Mouse (Mus musculus): ENCODE results near the gene Hist1h4h.
"Not testable (repeated sequence)": the region's sequence is repeated elsewhere in the genome, so short reads cannot be mapped to it uniquely, and the experiment has no call there.

Gene Hist1h4h

DNA sequence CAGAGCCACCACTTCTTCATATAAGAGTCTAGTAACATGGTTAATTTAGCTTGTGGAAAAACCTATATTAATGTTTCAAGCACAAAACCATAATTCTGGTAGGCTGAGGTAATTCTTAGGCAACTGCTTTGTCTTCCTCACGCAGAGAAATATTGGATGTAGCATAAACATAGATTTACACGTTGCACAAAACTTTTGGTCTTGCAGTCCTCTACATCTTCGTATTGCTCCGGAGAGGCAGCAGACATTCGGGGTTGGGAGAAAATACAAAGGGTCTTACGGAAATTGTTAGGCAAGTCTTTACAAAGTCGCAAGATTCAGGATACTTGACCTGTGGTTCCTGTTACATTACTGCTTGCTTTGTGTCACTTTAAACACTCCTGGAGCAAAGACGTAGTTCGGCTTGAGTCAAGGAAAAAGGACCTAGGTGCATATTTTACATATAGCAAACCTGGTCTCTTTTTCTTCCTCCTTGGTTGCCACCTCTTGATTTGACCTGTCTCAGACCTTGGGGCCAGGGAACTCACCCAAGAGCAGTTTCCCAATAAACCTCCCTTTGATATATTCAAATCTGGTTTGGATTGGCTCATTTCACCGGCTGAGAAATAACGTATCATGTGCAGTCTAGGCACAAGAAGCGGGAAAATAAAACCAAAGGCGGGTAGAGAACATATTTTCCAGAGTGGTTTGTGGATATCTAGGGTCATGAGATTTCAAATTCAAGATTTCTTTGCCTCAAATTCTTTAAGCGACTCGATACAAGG, 3.7 kb downstream of the Hist1h4h start:
- no peak for DNase-seq (ENCODE audit: extremely low spot score)

DNA sequence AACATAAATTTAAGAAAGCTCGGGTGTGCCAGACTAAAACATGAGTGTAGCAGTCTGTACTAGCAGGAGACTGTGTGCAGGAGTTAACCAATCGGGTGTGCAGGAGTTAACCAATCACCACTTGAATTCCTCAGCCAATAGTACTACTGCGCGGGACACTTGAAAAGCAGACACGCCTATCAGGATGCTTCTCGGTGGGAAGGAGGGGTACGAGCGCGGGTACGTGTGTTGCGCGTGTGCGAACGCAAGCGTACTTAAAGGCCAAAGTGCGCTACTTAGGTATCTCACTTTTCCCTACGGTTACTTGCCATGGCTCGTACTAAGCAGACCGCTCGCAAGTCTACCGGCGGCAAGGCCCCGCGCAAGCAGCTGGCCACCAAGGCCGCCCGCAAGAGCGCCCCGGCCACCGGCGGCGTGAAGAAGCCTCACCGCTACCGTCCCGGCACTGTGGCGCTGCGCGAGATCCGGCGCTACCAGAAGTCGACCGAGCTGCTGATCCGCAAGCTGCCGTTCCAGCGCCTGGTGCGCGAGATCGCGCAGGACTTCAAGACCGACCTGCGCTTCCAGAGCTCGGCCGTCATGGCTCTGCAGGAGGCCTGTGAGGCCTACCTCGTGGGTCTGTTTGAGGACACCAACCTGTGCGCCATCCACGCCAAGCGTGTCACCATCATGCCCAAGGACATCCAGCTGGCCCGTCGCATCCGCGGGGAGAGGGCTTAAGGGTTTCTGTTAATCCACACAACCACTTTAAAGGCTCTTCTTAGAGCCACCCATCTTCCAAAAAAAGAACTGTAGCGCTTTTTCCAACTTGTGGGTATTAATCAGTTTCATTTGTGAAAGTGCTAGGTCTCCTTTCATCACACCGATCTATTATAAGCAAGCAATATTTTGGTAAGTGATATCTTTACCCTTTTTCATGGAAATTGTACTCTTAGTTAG, 4.6 kb downstream of the Hist1h4h start, which contains the start of gene Hist1h3g:
Gene Hist1h3g (plus strand): TSS at position 286 of the 939 bp plus-strand sequence.
- DNase-seq (ENCODE audit: extremely low spot score), result peak; percentile 91

DNA sequence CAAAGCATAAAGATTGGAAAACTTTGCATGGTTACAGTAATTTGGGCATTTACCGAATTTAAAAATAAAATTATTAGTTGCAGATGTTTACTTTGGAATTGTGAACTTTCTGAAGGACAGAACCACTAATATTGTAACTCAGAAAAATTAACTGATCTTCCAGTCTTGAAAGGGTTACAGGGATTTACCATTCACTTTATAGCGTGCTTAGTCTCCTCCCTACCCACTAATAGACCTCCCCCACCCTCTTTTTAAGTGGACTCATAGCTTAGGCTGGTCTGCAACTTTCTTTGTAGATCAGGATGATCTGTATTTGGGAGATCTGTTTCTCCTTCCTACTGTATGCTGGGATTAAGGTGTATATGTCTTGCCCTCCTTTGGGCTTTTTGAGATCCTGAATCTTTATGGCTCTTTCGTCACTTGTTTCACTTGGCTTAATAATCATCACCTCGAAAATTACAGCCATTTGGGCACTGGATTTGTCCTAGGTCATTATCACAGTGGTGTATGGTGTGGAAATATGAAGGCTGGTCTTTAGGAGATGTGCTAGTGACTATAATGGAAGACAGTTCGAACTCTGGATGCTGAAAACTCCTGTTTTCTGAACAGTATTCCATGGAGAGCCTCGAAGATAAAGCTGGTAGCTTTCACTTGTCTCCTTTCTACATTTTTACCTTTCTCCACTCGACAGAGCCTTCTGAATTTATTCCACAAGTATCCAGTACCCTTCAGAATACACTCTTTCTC, 5.4 kb downstream of the Hist1h4h start:
- peak; percentile 72 for DNase-seq (ENCODE audit: extremely low spot score)

DNA sequence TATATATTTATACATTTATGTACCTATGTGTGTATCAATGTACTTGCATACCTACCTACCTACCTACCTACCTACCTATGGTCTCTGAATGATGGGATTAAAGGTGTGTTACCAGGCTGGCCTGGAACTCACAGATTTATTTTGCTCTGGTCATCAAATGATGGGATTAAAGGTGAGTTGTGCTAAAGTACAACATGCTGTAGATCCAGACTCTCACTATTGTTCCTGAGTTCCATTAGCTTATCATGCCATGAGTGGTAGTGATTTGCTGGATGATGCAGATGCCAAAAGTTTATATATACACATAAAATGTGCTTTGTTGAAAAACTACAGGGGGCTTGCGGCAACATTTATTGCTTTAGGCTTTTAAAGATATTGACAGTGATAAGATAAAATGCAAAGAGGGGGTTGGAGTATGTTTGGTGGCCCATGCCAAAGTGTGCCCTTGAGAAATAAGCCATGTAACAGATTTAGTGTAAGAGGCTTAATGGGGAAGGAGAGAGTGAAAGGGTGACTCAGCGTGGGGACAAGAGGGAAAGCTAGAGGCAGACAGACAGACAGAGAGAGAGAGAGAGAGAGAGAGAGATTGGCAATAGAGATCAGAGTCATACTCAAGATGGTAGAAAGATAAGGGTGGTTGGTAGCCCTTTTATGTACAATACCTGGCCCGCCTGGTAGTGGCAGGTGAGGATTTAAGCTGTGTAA, 6.3 kb downstream of the Hist1h4h start:
- DNase-seq (ENCODE audit: extremely low spot score), result no peak

DNA sequence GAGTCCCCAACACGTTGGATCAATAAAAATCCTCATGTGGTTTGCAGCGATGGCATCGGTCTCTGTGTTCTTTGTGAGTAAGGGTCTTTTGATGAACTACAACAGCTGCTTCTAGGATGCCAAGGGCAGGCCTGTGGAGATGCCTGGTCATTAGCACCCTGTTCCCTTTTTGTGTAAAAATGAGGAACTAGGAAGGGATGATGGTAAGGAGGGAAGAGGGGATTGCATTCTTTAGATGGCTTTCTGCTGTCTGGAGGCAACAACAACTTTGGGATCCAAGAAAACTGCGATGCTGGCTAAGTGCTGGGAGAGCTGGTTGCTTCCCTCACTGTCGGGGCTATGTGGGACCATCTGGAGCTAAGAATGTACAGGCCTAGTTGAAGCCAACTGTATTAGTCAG, 7.4 kb downstream of the Hist1h4h start:
- DNase-seq (ENCODE audit: extremely low spot score), result no peak

DNA sequence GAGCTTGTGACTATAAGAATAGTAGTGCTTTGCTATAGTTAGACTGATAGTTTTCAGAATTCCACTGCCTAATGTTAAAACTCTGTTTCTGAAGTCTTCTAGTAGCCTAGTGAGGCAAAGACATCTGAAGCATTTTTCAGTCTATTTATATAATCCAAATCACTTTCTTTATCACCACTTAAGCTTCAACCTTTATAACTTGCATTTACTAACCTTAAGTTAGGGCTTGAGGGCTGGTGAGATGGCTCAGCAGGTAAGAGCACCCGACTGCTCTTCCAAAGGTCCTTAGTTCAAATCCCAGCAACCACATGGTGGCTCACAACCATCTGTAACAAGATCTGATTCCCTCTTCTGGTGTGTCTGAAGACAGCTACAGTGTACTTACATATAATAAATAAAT, 9.0 kb downstream of the Hist1h4h start:
- DNase-seq (ENCODE audit: extremely low spot score), result not testable (repeated sequence)

DNA sequence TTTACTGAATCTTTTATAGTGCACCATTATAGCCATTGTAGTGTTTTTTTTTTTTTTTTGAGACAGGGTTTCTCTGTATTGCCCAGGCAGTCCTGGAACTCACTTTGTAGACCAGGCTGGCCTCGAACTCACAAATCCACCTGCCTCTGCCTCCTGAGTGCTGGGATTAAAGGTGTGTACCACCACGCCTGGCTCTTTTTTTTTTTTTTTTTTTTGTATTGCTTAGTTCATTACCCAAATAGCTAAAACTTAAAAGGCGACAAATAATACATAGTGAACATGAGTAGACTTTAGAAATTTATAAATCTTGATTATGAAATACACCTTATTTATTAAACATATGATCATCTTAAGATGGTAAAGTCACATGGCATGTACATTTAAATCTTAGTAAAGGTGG, 10.6 kb downstream of the Hist1h4h start:
- DNase-seq (ENCODE audit: extremely low spot score), result no peak

DNA sequence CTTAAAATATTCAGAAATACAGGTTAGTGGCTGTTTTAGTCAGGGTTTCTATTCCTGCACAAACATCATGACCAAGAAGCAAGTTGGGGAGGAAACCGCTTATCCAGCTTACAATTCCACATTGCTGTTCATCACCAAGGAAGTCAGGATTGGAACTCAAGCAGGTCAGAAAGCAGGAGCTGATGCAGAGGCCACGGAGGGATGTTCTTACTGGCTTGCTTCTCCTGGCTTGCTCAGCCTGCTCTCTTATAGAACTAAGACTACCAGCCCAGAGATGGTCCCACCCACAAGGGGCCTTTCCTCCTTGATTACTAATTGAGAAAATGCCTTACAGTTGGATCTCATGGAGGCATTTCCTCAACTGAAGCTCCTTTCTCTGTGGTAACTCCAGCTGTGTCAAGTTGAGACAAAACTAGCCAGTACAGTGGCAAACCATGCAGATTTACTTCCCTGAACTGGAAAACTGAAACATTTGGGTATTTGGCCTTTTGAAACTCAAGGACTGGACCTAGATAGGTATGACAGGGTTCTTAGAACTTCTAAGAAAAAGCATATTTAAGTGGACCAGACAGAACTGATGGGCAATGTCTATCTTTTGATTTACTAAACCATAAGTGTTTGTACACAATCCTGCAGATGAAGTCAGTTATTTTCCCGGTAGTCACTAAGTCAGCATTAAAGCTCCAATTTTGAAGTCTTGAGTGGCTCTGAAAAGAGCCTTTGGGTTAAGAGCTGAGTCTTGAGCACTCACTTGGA, 11.6 kb downstream of the Hist1h4h start:
- not testable (repeated sequence) for DNase-seq (ENCODE audit: extremely low spot score)

DNA sequence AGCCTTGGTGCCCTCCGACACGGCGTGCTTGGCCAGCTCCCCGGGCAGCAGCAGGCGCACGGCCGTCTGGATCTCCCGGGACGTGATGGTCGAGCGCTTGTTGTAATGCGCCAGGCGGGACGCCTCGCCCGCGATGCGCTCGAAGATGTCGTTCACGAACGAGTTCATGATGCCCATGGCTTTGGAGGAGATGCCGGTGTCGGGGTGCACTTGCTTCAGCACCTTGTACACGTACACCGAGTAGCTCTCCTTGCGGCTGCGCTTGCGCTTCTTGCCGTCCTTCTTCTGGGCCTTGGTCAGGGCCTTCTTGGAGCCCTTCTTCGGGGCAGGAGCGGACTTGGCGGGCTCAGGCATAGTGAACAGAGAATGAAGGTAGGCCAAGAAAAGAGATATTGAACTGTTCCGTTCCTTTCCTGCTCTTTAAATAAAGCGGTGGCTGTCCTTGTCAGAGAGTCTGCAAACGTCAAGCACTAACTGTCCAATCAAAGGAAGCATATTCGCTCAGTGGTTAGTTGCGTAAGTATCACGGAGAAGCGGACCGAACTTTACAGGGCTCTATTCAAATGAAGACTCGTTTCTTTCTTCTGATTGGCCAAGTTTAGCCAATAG, 12.3 kb downstream of the Hist1h4h start, which contains the start of gene Hist1h2bh:
Gene Hist1h2bh (minus strand): TSS at position 394 of the 609 bp plus-strand sequence.
- peak; percentile 91 for DNase-seq (ENCODE audit: extremely low spot score)

DNA sequence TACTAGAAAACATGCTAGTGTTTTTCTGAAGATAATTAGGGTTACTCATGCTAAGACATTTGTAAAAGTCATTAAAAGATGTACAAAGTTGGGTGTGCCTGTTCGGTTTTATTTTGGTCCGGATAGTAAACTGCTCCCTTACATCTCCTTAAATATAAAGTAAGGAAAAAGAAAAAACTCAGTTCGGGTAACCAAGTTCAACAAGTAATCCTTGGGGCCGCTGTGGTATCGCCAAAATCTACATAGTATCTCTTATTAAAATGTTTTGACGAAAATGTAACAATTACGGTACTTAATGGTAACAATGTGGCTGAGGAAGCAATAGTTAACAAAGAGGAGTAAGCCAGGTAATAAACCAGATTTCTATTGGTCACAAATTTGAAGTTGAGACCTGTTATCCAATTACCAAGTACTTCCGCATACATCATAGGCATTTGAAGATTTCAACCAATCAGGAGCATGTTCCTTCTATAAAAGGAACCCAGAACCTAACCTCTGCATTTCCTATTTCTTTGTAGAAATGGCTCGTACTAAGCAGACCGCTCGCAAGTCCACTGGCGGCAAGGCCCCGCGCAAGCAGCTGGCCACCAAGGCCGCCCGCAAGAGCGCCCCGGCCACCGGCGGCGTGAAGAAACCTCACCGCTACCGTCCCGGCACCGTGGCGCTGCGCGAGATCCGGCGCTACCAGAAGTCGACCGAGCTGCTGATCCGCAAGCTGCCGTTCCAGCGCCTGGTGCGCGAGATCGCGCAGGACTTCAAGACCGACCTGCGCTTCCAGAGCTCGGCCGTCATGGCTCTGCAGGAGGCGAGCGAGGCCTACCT, 13.3 kb downstream of the Hist1h4h start, which contains the start of gene Hist1h3f:
Gene Hist1h3f (plus strand): TSS at position 88 of the 822 bp plus-strand sequence.
- DNase-seq (ENCODE audit: extremely low spot score), result peak; percentile 91

DNA sequence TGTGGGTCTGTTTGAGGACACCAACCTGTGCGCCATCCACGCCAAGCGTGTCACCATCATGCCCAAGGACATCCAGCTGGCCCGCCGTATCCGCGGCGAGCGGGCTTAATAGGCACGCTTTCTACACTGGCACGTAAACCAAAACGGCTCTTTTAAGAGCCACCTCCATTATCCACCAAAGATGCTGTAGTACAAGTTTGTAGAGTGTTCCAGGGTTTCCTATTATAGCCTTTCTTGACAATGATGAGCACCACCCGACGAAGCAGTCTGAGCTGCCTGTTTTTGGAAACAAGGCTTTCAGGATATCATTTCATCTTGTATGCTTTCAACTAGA, 13.9 kb downstream of the Hist1h4h start:
- not testable (repeated sequence) for DNase-seq (ENCODE audit: extremely low spot score)

DNA sequence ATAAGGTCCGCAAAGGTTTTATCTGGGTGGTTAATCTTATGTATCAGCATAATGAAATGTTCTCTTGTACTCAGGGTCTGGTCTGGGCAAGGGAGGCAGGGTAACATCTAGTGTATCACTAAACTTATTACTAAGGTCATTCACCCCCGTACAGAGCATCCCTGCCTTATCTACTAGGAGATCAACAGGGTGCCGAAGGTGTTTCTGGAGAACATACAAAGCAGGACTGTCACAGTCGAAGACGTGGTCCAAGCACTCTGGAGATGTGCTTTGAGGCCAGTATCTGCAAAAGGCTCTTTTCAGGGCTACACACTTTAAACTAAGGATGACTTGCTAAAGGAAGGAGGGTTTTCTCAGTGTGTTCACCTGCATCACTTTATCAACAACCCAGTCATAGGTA, 15.8 kb downstream of the Hist1h4h start:
- no peak for DNase-seq (ENCODE audit: extremely low spot score)

DNA sequence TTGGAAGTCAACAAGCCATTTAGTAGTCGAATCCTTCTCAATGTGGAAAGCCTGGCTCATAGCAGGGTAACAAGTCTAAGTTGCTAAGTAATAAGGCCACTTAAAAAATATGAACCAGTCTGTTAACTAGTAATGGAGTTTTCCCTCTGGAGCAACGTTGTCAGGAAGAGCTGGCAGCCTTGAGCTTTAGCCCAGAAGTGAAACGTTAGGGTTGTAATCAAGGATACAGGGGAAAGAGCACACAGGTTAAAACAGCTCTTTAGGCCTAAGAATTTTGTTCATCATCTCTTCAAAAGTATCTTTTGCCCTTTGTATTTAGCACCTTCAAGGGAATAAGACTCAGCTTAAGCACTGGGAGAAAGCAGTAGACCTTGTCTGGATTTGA, 19.9 kb downstream of the Hist1h4h start:
- peak; percentile 76 for DNase-seq (ENCODE audit: extremely low spot score)

DNA sequence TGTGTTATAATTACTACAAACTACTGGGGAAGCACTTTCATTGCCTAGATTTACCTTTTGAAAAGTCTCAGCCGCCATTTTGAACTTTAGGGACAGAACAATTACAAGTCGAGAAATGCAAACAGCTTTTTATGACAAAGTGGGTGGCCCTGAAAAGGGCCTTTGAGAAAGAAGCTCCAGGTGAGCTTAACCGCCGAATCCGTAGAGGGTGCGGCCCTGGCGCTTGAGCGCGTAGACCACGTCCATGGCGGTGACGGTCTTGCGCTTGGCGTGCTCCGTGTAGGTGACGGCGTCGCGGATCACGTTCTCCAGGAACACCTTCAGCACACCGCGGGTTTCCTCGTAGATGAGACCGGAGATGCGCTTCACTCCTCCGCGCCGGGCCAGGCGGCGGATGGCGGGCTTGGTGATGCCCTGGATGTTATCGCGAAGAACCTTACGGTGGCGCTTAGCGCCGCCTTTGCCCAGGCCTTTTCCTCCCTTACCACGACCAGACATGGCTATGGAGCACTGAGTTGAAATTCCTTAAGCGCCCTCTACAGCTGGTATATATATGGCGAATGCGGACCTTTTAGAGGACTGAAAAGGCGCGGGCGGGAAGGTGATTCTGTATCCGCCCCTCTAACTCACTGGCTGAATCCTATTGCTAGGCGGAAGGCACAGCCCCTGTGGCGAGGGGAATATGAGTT, 20.4 kb downstream of the Hist1h4h start, which contains the start of gene Hist1h4f:
Gene Hist1h4f (minus strand): TSS at position 503 of the 689 bp plus-strand sequence.
- DNase-seq (ENCODE audit: extremely low spot score), result peak; percentile 97

DNA sequence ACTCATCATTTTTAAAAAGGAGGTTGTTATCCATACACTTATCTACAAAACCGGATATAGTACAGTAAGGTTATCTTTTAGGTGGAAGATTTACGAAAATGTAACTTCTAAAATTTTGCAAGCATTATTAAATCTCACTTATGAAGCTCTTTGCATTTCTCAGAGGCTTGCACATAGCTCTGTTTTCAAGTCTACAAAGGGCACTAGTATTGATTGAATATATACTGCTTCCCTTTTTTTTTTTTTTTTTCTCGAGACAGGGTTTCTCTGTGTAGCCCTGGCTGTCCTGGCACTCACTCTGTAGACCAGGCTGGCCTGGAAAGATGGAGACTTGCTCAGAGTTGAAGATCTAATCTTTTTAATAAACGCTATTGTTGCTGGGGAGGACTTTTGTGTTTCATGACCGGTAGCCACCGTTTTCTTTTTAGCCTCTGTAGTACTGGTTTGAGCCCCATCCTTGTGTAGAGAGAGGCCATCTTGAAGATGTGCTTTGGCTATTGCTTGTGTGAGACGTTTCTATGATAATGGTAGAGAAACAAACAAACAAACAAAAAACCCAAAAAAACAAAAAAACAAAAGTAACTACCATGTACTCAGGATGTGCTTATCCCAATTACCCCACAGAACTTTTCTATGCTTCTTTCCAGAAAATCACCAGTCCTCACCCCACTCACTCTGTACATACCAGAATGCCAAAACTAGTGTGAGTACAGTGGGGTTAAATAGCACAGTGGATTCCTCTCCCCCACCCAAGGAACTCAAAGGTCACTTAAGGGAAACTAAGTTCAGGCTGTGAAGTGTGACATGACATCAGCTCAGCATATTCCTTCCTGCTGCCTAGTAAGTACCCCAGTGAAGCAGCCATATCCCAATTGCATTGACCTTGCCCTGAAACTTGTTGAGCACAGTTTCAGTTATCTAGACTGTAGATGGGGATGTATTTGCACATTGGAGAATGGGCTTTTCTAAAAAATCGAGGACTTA, 21.4 kb downstream of the Hist1h4h start:
- DNase-seq (ENCODE audit: extremely low spot score), result no peak

DNA sequence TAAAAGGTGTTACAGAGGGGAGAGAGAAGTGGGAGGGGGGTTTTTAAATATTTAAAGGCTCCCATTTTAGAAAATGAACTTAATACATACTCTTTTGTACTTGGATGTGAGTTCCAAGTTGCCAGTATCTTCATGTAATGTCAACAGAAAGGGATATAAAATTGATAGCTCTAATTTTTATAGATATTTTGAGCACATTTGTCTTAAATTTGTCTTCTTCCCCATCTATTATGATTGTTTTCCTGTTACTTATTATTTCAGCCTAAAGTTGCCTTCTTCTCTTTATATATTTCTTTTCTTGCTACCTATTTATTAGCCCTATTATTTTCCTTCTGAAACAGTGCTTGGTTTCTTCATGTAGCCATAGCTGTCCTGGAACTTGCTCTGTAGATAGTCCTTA, 22.1 kb downstream of the Hist1h4h start, which contains the start of gene Hist1h1d:
Gene Hist1h1d (plus strand): TSS at position 301 of the 400 bp plus-strand sequence.
- no peak for DNase-seq (ENCODE audit: extremely low spot score)

DNA sequence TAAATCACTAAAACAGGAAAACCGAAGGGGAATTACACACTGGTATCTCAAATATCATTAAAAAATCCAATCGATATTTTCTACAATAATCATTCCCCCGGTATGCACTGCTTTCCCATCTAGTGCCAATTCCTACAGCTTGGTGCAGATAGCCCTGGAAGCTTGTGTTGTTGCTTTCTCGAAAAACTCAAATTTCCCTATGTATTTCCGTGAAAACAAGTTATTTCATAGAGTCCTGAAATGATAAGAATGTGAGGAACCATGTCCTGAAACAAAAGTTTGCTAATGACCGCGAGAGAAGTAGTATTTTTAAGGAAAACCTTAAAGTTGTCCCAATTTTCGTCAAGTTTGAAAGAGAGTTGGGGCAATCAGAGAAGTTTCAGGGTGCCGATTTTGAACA, 23.5 kb downstream of the Hist1h4h start:
- DNase-seq (ENCODE audit: extremely low spot score), result no peak
